Mouse (Mus musculus) stomach, embryonic 14.5 days (tissue): Measurements from ENCODE around the gene Thpo. TPM values are rescaled to one million over a fixed set of nuclear protein-coding genes. Genes with fewer than 3 reads are reported as not detected.

Experiments used
- ATAC-seq: fragments of 200-750 bp; cut with Nextera tagmentation; 2 replicates; pipeline ENCODE4 v1.8.0; 2017; ENCODE audit warnings: low read depth, moderate TSS enrichment; ENCODE audit not compliant: insufficient number of reproducible peaks, insufficient read depth, low FRiP score
- H3K27ac ChIP-seq: fragments of 300-500 bp; sonication (generic); 2 replicates; pipeline ENCODE4 v1.5.1; 2014; ENCODE audit warnings: mild to moderate bottlenecking, low read length, moderate library complexity, mixed read lengths
- H3K27me3 ChIP-seq: fragments of 300-500 bp; sonication (generic); 2 replicates; pipeline ENCODE4 v1.6.1; 2014; ENCODE audit warnings: low read length, control low read depth, mixed read lengths; ENCODE audit not compliant: control insufficient read depth, insufficient read depth
- H3K36me3 ChIP-seq: fragments of 300-500 bp; sonication (generic); 2 replicates; pipeline ENCODE4 v1.6.1; 2014; ENCODE audit warnings: mild to moderate bottlenecking, control low read depth, low read length, moderate library complexity, mixed read lengths; ENCODE audit not compliant: control insufficient read depth, insufficient read depth
- H3K4me1 ChIP-seq: fragments of 300-500 bp; sonication (generic); 2 replicates; pipeline ENCODE4 v1.6.1; 2014; ENCODE audit warnings: low read length, control low read depth, mixed read lengths; ENCODE audit not compliant: control insufficient read depth, insufficient read depth
- H3K4me2 ChIP-seq: fragments of 300-500 bp; sonication (generic); replicated peaks from 2 replicates; pipeline ENCODE4 v1.6.1; 2014; ENCODE audit warnings: low read depth, low read length, control low read depth
- H3K4me3 ChIP-seq: fragments of 300-500 bp; sonication (generic); 2 replicates; pipeline ENCODE4 v1.5.1; 2014; ENCODE audit warnings: low read depth, low read length, control low read depth
- H3K9ac ChIP-seq: fragments of 300-500 bp; sonication (generic); replicated peaks from 2 replicates; pipeline ENCODE4 v1.6.1; 2014; ENCODE audit warnings: low read depth, mild to moderate bottlenecking, control low read depth, low read length, moderate library complexity, mixed read lengths
- H3K9me3 ChIP-seq: fragments of 300-500 bp; sonication (generic); 2 replicates; pipeline ENCODE4 v1.6.1; 2016; ENCODE audit warnings: low read depth, low read length, control low read depth; ENCODE audit not compliant: control insufficient read depth
- WGBS: fragments of 180-500 bp; shearing (Covaris S2); extraction: QIAGEN DNeasy Blood & Tissue Kit; methylation state at CpG from one replicate; pipeline ENCODE4 v1.1.7; 2014; 5-methylcytosine and 5-hydroxymethylcytosine counted together
- polyA plus RNA-seq: library from polyadenylated mRNA; unstranded; fragments of >200 nt; fragmentation: Nextera tagmentation; extraction: Ambion mirVana; gene quantifications from 2 replicates; pipeline ENCODE4 v1.2.1, GENCODE M21; 2014

Gene Thpo
- polyA plus RNA-seq, 1 experiment from 2014 or later, result 0.88 TPM

DNA sequence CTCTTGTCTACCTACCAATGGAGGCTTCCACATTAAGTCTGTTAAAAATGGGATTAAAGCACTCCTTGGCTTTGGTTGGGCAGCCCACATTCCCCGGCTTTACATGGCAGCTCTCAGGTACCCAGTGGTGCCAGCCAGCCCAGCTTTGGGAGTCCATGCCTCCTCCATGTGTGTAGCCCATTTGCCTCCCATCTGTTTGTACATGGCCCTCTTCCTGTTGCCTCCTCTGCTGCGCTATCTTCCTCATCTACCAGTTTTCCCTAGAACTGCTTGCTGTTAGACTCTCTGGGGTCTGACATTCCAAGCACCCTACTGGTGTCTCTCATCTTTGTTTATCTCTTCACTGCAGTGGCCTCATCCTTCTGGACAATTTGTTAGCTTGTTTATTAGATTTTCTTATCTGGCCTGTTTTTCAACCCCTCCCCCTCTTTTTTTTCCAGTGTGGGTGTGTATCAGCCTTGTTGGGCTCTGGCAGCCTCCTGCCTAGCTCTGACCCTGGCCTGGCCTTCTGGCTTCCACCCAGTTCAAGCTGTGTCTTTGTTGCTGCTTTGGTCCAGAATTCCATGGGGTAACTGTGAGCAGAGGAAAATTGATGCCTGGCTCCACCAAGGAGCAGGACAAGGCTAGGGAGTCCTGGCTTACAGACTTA, 27.8 kb downstream of the Thpo start:
- peaks cover 12% of the 10 kb centered on the region for H3K4me1 ChIP-seq
- H3K4me3 ChIP-seq, result no peak overlapping the region
- no peak overlapping the region for H3K4me2 ChIP-seq
- WGBS, result 85% methylated on average over 2 of the region's 2 CpGs
- H3K27ac ChIP-seq, result no peak overlapping the region
- no peaks in the 10 kb centered on the region for H3K27me3 ChIP-seq
- ATAC-seq, result no peak
- H3K9me3 ChIP-seq, result no peaks in the 10 kb centered on the region
- no peak overlapping the region for H3K9ac ChIP-seq
- H3K36me3 ChIP-seq, result peaks cover 12% of the 10 kb centered on the region; the same call in 1 of the 2 replicates

DNA sequence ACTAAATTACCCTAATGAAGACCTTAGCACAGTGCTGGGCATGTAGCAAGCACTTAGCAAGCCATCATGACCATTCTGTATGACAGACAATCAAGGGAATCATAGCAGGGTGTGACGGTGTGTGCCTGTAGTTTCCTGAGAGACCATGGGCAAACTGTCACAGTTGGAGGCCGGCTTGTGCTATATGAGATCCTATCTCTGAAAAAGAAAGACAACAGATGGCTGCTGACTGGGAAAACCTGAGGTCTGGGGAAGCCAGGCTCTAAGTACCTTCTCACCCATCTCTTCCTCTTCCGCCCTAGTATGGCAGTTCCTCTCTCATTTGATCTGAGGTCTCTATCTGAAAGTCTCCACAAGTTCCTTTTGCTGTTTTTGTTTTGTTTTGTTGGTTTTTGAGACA, 28.5 kb downstream of the Thpo start:
- peaks cover 12% of the 10 kb centered on the region; the same call in 1 of the 2 replicates for H3K36me3 ChIP-seq
- no peak overlapping the region for H3K9ac ChIP-seq
- H3K4me3 ChIP-seq, result no peak overlapping the region
- H3K9me3 ChIP-seq, result no peaks in the 10 kb centered on the region
- H3K27ac ChIP-seq, result no peak overlapping the region
- no peak overlapping the region for H3K4me2 ChIP-seq
- H3K4me1 ChIP-seq, result peaks cover 16% of the 10 kb centered on the region
- 89% methylated on average over 3 of the region's 3 CpGs for WGBS
- H3K27me3 ChIP-seq, result no peaks in the 10 kb centered on the region
- no peak for ATAC-seq

DNA sequence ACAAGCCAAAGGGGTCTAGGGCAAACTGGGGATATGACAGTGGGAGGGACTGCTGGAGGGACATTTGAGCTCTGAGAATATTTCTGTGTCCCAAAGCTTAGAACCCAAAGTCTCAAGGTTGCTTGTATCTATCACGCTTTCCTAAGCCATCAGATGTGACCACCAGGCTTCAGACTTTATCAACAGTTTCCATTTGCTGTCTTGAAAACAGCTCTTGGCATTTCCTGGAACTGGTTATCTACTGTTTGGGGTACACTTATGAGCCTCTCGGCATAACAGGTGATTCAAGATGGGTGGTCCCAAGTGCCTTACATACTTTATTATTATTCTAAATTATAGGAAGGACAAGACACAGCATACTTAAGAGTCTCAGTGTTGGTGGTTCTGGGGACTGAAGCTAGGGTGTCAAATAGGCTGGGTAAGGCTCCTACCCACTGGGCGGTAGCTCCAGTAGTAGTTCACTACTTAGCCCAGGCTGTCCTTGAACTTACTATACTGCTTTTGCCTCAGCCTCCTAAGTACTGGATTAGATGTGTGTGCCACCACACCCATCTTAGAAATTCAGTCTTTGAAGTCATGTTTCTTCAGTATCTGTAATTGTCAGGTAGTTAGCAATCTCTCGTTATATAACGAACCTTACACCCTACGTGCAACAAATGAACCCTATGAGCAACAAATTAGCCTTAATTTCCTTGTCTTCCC, 30.5 kb downstream of the Thpo start:
- Histone ChIP-seq H3K4me2 (no peak overlapping the region), H3K4me1 (peaks cover 16% of the 10 kb centered on the region), H3K9me3 (no peaks in the 10 kb centered on the region), H3K36me3 (peaks cover 12% of the 10 kb centered on the region; the same call in 1 of the 2 replicates), H3K27me3 (no peaks in the 10 kb centered on the region), H3K4me3 (no peak overlapping the region), H3K27ac (no peak overlapping the region), H3K9ac (no peak overlapping the region)
- ATAC-seq, result no peak
- WGBS, result 88% methylated on average over 6 of the region's 6 CpGs

DNA sequence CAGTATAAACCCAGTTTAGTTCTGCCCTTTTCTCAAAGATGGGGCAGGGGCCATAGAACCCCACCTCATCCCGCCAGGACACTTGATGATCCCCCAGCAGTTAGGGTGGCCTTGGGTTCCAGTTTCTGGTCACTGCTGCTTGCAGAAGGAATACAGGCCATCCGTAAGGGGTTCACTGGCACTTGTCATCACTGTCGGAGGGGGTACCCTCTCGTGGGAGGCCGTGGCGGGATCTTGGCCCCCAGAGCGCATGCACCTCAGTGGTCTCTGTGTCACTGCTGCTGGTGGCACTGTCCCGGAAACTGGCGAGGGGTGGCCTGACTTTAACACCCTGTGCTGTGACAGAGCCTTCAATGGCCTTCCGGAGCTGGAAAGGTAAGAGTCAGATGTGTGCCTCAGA, 31.2 kb downstream of the Thpo start:
- ATAC-seq, result no peak
- H3K36me3 ChIP-seq, result peaks cover 12% of the 10 kb centered on the region; the same call in 1 of the 2 replicates
- peaks cover 16% of the 10 kb centered on the region for H3K4me1 ChIP-seq
- WGBS, result 92% methylated on average over 10 of the region's 10 CpGs
- no peak overlapping the region for H3K4me2 ChIP-seq
- H3K4me3 ChIP-seq, result no peak overlapping the region
- H3K9me3 ChIP-seq, result no peaks in the 10 kb centered on the region
- H3K9ac ChIP-seq, result no peak overlapping the region
- no peaks in the 10 kb centered on the region for H3K27me3 ChIP-seq
- H3K27ac ChIP-seq, result no peak overlapping the region

DNA sequence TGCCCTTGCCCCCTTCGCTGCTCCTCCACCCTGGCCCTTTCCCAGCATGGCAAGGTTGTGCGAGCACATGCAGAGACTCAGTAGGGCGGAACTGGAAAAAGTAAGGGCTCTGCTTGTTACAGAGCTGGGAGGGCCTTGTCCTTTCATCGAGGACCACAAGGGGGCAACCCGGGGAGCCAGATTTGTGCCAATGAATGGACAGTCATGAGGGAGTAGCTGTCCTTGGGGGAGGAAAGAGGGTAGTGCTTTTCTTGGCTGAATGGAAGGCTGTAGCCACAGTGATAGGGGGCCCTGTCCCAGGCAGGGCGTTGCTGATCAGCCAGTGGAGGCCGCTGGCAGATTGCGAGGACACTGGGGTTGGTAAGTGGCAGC, 31.8 kb downstream of the Thpo start:
- ATAC-seq, result peak; percentile 75; the same call in 1 of the 2 replicates
- Histone ChIP-seq H3K4me1 (peaks cover 16% of the 10 kb centered on the region), H3K9me3 (no peaks in the 10 kb centered on the region), H3K4me2 (no peak overlapping the region), H3K4me3 (no peak overlapping the region), H3K9ac (no peak overlapping the region), H3K36me3 (peaks cover 12% of the 10 kb centered on the region; the same call in 1 of the 2 replicates), H3K27ac (peak overlapping the region; percentile 63; the same call in 1 of the 2 replicates), H3K27me3 (no peaks in the 10 kb centered on the region)
- WGBS, result 12% methylated on average over 8 of the region's 8 CpGs

DNA sequence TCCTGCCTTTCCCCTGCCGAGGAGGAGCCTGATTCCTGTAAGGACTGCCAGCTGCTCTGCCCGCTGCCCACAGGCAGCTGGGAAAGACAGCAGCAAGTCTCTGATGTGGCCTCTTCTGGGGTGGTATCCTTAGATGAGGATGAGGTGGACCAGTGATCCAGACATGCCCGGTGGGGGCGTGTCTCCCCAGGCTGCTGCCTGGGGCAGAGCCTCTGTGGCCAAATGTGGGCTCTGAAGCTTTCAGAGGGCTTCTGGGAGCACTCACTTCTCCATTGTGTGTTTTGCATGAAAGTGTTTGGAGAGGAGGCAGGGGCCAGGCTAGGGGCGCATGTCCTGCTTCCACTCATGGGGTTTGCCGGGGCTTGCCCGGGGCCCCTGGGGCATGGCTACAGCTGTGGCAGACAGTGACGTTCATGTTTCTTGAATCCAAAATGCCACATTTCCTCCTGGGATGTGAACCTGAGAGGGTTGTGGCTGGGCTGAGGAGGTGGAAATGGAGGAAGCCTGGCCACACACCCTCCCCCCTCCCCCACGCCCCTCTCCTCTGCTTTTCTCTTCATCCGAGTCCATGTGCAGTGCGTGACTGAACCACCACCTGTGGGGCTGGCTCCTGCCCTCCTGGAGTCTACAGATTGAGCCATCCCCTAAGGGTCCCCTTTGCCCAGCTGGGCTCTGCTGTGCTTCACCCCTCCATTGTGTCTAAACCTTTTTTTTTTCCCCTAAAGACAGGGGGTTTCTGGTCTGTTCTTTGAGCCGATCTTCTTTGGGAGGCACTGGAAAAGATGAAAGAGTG, 32.4 kb downstream of the Thpo start:
- H3K27ac ChIP-seq, result peak overlapping the region; percentile 63; the same call in 1 of the 2 replicates
- WGBS, result 32% methylated on average over 12 of the region's 12 CpGs
- H3K4me2 ChIP-seq, result no peak overlapping the region
- peaks cover 12% of the 10 kb centered on the region; the same call in 1 of the 2 replicates for H3K36me3 ChIP-seq
- H3K4me1 ChIP-seq, result peaks cover 16% of the 10 kb centered on the region
- no peak overlapping the region for H3K4me3 ChIP-seq
- H3K9ac ChIP-seq, result no peak overlapping the region
- H3K27me3 ChIP-seq, result no peaks in the 10 kb centered on the region
- ATAC-seq, result peak; percentile 29; the same call in 1 of the 2 replicates
- H3K9me3 ChIP-seq, result no peaks in the 10 kb centered on the region

DNA sequence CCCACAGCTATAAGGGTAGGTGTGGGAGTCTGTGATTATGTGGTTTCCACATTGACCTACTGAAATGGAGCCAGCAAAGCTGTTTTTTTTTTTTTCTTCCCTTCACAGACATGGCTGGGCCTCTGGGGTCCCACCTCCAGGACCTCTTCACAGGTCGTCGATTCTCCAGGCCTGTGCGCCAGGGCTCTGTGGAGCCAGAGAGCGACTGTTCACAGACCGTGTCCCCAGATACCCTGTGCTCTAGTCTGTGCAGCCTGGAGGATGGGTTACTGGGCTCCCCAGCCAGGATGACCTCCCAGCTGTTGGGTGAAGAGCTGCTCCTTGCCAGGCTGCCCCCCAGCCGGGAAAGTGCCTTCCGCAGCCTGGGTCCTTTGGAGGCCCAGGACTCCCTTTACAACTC, 33.0 kb downstream of the Thpo start:
- Histone ChIP-seq H3K4me3 (no peak overlapping the region), H3K27ac (peak overlapping the region; percentile 63; the same call in 1 of the 2 replicates), H3K9me3 (no peaks in the 10 kb centered on the region), H3K27me3 (no peaks in the 10 kb centered on the region), H3K4me1 (peaks cover 16% of the 10 kb centered on the region), H3K9ac (no peak overlapping the region), H3K36me3 (peaks cover 12% of the 10 kb centered on the region; the same call in 1 of the 2 replicates), H3K4me2 (no peak overlapping the region)
- WGBS, result 56% methylated on average over 7 of the region's 7 CpGs
- no peak for ATAC-seq

DNA sequence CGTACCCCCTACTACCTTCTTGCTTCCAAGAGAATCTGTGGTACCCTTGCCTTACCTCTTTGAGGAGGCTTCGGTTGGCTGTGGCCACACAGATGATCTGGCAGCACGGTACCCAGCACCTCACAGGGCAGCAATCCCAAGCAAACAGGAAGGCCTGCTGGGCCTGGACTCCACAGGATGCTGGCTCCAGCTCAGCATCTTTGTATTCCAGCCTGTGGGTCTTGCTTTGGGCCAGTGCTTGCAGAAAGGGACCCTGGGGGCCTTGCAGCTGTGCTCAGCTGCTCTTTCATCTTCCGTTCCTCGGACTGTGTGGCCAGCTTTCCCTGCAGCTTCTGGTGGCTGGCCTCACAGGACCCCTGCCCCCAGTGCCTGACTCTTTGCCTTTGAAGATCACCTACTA, 34.3 kb downstream of the Thpo start:
- 57% methylated on average over 5 of the region's 5 CpGs for WGBS

More for the DNA sequence above, 34.3 kb downstream of the Thpo start:
- Histone ChIP-seq H3K27ac (no peak overlapping the region), H3K36me3 (peaks cover 10% of the 10 kb centered on the region; the same call in 1 of the 2 replicates), H3K4me3 (no peak overlapping the region), H3K4me1 (peaks cover 19% of the 10 kb centered on the region), H3K27me3 (no peaks in the 10 kb centered on the region), H3K9me3 (no peaks in the 10 kb centered on the region), H3K4me2 (no peak overlapping the region), H3K9ac (no peak overlapping the region)
- no peak for ATAC-seq
